Comparison of ENCODE assay signal across 24 mouse cellular contexts in genomic region chr6:134461175-134461574, GRCm38 (mm10).
DNase-seq lines count a peak whose midpoint lies in the region; ATAC-seq lines count a peak whose summit lies in the region.
"Had no signal": no experiment of that assay in that cellular context is flagged by ENCODE, and none has a peak within 500 bp of the region (broad histone marks: within the 10 kb centered on the region; RNA-seq: fewer than 3 reads in every experiment).

No protein-coding gene starts in this region.

- peaks cover 91% of the 10 kb centered on the region for H3K36me3 ChIP-seq in kidney, embryonic 15.5 days

- H3K4me1 ChIP-seq in kidney, embryonic 15.5 days = no peaks in the 10 kb centered on the region
- H3K4me1 ChIP-seq: forebrain, embryonic 10.5 days; forebrain, embryonic 13.5 days; heart, embryonic 10.5 days; heart, embryonic 13.5 days had no signal

- no peaks in the 10 kb centered on the region for H3K9me3 ChIP-seq in kidney, embryonic 15.5 days (replicated peaks)
- H3K9me3 ChIP-seq: forebrain, embryonic 10.5 days; forebrain, embryonic 13.5 days; heart, embryonic 10.5 days; heart, embryonic 13.5 days had no signal

- H3K4me2 ChIP-seq in kidney, embryonic 15.5 days = no peak overlapping the region
- H3K4me2 ChIP-seq: forebrain, embryonic 13.5 days; heart, embryonic 13.5 days; hindbrain, embryonic 14.5 days had no signal

- ATAC-seq in kidney, embryonic 15.5 days (replicated peaks; ENCODE audit: low FRiP score) = no peak
- peak; percentile 48 for ATAC-seq in granulocyte monocyte progenitor cell, adult 5-6 weeks (replicated peaks; ENCODE audit: poor library complexity, severe bottlenecking)
- ATAC-seq: activated CD4-positive, CD25-positive, alpha-beta regulatory T cell, adult 4 months; CD4-positive, CD25-positive, alpha-beta regulatory T cell, adult 4 months; forebrain, embryonic 13.5 days; forebrain, embryonic 16.5 days; hindbrain, postnatal 0 days had no signal

- no peaks in the 10 kb centered on the region for H3K27me3 ChIP-seq in kidney, embryonic 15.5 days
- H3K27me3 ChIP-seq: forebrain, embryonic 13.5 days; heart, embryonic 13.5 days had no signal

- no peak overlapping the region for H3K27ac ChIP-seq in kidney, embryonic 15.5 days
- H3K27ac ChIP-seq: forebrain, embryonic 10.5 days; forebrain, embryonic 13.5 days; heart, adult 2 months; heart, embryonic 10.5 days; heart, embryonic 13.5 days; hindbrain, embryonic 14.5 days; hindbrain, postnatal 0 days had no signal

- peak; percentile 49 for DNase-seq in kidney, adult 9 months
- DNase-seq in brain, adult 2 months (ENCODE audit: low read depth, low spot score) = peak; percentile 29
- no peak for DNase-seq in T-cell, adult 2 months (ENCODE audit: low spot score)
- no peak for DNase-seq in thymus, postnatal 36 days
- DNase-seq: adrenal gland, adult 8-10 months; adrenal gland, postnatal 25 days; cerebellum, adult 18-20 months; cerebellum, adult 9-10 months; cerebellum, postnatal 14 days; gastrocnemius, postnatal 25 days; heart, adult 2 months; heart, postnatal 14 days; heart, postnatal 4 days had no signal

- H3K9ac ChIP-seq in kidney, embryonic 15.5 days = no peak overlapping the region
- H3K9ac ChIP-seq: forebrain, embryonic 13.5 days; heart, embryonic 13.5 days; hindbrain, embryonic 14.5 days had no signal

- no peak overlapping the region for H3K4me3 ChIP-seq in kidney, embryonic 15.5 days (replicated peaks)
- H3K4me3 ChIP-seq: forebrain, embryonic 10.5 days; forebrain, embryonic 13.5 days; heart, adult 2 months; heart, embryonic 10.5 days; heart, embryonic 13.5 days had no signal

- 87% methylated on average over 6 of the region's 6 CpGs for WGBS in kidney, embryonic 15.5 days

Comparison
In these comparisons a context has a peak if more than half of its experiments do, and no peak if none do; other contexts are left out.
1. DNase-seq: peak in kidney, adult 9 months (single experiment) and brain, adult 2 months (single experiment); none in T-cell, adult 2 months (single experiment) and thymus, postnatal 36 days (0 of 2).